Mouse (Mus musculus) splenic B cell, adult 2 months (primary cell): Measurements from ENCODE around the gene St3gal6.

Source experiments
- DNase-seq: peaks from one replicate; pipeline ENCODE4 v3.0.0-alpha.2; 2011; ENCODE audit warnings: low read depth, low spot score
- H3K27me3 ChIP-seq: 2 replicates; pipeline ENCODE4 v1.6.1; 2012; ENCODE audit warnings: mild to moderate bottlenecking, low read length, moderate library complexity, mixed read lengths; ENCODE audit not compliant: control insufficient read depth, poor library complexity, insufficient read depth, severe bottlenecking
- H3K36me3 ChIP-seq: 2 replicates; pipeline ENCODE4 v1.6.1; 2012; ENCODE audit warnings: mild to moderate bottlenecking, low read length, moderate library complexity, mixed read lengths; ENCODE audit not compliant: control insufficient read depth, poor library complexity, insufficient read depth, severe bottlenecking

St3gal6 gene

DNA sequence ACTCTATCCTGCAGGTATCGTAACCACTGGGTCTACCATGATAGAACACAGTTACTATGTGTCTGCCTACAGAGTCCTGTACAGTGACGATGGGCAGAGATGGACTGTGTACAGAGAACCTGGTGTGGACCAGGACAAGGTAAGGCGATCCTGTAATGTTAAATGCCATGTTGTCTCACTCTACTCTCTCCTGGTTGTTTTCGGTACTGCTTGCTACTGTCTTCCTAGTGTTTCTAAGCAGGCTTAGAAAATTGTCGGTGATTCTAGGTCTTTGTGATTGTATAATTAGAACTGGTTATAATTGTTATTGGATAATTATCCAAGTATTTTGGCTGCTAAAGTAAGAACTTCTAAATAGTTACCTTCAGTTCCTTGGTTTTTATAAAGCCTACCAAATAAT lies 72.4 kb downstream of the St3gal6 start:
- Histone ChIP-seq H3K36me3 (no peaks in the 10 kb centered on the region), H3K27me3 (no peaks in the 10 kb centered on the region)
- DNase-seq, result no peak

DNA sequence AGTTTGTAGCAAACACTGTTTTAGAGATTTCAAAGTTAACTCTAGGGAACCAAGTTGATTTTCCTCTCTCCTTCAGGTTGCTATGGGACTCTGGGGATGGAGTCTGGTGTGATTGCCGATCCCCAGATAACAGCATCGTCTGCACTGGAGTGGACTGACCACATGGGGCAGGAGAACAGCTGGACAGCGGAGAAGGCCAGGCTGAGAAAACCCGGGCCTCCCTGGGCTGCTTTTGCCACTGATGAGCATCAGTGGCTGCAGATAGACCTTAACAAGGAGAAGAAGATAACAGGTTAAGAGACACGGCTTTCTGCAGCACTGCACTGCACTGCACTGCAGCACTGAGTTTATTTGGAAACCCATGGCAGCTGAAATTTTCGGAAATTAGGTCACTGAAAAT lies 73.4 kb downstream of the St3gal6 start:
- no peak for DNase-seq
- no peaks in the 10 kb centered on the region for H3K36me3 ChIP-seq
- H3K27me3 ChIP-seq, result no peaks in the 10 kb centered on the region

DNA sequence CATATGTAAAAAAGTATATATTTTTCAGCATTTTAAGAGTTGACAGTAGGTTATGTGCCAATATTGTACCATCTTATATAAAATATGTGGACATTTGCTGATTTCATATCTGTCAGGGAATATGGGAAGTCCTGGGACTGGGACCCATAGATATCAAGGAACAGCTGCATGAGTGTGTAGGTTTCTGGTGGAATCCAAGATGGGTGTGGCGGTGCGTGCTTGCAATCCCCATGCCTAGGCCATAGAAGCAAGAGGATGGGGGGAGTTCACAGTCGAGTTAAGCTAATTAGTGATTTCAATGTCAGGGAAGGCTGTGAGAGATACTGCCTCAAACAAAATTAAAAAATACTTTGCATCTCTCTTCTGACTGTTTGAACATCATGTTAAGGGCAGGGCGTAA lies 75.0 kb downstream of the St3gal6 start:
- no peaks in the 10 kb centered on the region for H3K36me3 ChIP-seq
- no peak for DNase-seq

DNA sequence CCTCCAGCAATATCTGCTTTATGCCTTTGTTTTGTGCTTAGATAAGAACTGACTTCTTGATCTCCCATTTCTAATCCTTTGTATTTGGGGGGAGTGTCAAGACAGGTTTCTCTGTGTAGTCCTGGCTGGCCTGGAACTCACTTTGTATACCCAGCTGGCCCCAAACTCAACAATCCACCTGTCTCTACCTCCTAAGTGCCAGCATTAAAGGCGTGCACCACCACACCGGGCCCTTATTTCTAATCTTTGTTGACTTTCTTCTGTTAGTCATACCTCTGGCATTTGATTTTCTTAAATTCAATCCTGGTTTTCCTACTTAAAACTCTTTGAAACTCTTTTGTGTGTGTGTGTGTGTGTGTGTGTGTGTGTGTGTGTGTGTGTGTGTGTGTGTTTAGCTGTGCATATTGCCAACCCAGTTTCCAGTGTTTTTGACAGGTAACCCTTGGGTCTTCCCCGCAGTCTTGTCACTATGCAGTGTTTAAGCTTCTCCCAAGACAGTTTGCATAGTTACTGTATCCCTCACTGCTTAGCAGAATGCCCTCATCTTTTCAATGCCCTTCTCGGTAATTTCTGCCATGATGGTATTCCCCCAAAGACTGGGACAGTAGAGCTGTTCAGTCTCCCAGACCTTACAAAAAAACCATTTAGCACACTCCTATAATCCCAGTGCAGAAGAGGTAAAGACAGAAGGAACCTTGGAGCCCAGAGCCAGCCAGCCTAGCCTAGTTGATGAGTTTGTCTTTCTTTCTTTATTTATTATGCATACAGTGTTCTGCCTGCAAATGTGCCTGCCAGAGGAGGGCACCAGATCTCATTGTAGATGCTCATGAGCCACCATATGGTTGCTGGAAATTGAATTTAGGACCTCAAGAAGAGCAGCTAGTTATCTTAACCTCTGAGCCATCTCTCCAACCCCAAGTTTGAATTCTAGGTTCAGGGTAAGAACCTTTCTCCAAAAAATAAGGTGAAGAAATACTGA lies 77.5 kb downstream of the St3gal6 start:
- Histone ChIP-seq H3K36me3 (no peaks in the 10 kb centered on the region), H3K27me3 (no peaks in the 10 kb centered on the region)
- DNase-seq, result no peak

More for the DNA sequence above, 75.0 kb downstream of the St3gal6 start:
- H3K27me3 ChIP-seq, result no peaks in the 10 kb centered on the region

DNA sequence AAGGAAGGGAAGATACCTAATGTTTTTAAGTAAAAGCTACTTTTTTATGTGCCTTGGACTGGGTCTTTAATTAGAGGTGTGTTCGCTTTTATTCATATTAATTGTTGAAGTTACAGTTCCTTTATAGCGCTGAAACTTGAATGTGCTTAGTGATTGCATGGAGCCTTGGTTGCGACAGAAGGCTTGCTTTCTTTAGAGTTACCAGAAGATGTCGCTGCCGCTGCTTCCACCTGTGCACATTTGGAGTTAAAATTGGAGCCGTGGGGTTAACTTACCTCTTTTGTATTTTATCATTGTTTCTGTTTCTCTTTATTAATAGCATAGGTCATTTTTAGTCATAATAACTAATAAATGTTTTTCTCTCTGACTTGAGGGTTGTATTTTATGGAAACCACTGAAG lies 79.3 kb downstream of the St3gal6 start:
- no peaks in the 10 kb centered on the region for H3K36me3 ChIP-seq
- peak; percentile 41 for DNase-seq
- no peaks in the 10 kb centered on the region for H3K27me3 ChIP-seq

DNA sequence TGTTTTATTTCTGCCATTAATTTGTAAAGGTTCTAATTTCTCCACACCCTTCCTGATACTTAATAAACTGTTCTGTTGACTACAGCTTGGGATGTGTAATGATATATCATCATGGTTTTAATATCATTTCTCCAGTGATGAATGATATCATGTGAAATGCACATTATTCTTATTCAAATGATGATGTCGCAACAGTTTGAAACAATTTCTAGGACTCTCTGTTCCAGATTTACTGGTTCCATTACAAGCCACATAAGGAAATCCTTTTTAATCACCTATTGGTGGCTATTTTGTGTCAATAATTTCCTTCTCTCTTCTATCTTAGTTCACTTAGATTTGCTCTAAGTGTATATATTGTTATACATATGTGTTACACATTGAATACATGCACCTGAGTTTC lies 91.7 kb downstream of the St3gal6 start:
- H3K27me3 ChIP-seq, result no peaks in the 10 kb centered on the region; the same call in 1 of the 2 replicates
- no peaks in the 10 kb centered on the region for H3K36me3 ChIP-seq
- no peak for DNase-seq

DNA sequence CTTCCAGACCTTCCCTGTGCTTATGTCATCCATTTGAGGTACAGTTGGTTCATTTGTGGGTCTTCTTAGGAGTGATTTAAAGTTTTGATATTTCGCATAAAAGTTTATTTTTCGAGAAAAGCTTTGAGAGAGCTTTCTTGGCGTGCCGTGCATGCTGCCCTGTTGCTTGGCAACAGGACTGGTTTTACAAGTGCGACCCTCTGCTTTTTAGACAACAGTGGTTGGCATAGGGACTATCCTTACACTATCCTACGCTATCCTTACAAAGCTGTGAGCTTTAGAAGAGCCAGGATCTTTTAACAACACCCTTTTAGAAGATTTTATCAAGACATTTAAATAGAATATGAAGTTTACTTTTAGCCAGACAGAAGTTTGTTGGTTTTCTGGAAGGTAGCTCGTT lies 93.8 kb downstream of the St3gal6 start:
- DNase-seq, result no peak
- Histone ChIP-seq H3K36me3 (no peaks in the 10 kb centered on the region), H3K27me3 (no peaks in the 10 kb centered on the region; the same call in 1 of the 2 replicates)

DNA sequence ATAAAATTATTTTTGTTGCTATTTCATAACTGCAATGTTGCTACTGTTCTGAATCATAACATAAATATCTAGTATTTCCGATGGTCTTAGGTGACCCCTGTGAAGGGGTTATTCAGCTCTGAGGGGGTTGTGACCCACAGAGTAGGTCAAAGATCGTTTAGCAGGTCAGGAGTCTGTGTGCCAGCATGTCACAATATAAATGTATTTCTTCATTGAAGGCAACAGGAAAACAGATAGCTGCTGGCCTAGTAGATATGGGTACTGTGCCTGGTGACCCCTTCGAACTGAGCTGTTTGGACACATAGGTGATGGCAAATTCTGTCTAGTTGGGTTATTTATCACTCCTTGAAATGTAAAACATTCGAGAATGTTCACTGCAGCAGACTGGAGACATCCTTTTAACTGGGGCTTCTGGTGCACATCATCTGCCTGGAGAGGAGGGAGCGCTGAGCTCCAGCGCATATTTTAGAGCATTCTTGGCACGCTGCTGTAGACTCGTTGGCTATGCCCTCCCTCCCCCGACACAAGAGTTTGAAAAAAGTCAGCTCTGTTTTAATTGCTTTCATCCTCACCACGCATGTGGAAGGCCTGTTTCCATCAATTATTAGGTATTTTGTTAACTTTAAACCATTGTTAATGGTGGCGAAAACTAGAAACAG lies 102.2 kb downstream of the St3gal6 start:
- Histone ChIP-seq H3K27me3 (no peaks in the 10 kb centered on the region), H3K36me3 (no peaks in the 10 kb centered on the region)
- DNase-seq, result no peak
